Mouse (Mus musculus) spleen, postnatal 10 days (tissue): ENCODE measurements around the gene Gm15114.
"Not testable (repeated sequence)": the region's sequence is repeated elsewhere in the genome, so short reads cannot be mapped to it uniquely, and the experiment has no call there.

Experiments used
- DNase-seq, 2 experiments: peaks; one replicate each; pipeline ENCODE4 v3.0.0; 2021 to 2022; ENCODE audit warnings: low spot score in 2 of 2

Gm15114 gene

GRCm38 (mm10) chrX:148488649-148489048 lies at the start of gene Gm15114:
Gene Gm15114 (plus strand): TSS chrX:148488949.
- not testable (repeated sequence) for DNase-seq
